In genomic region chr11:101164677-101165580, GRCm38 (mm10) we compare ENCODE assay signal across 9 mouse cellular contexts. TPM values are rescaled to one million over a fixed set of nuclear protein-coding genes. Genes with fewer than 3 reads are reported as not detected.
A peak's percentile ranks its signal among the peaks of the same experiment; 100 is the strongest.
DNase-seq lines count a peak whose midpoint lies in the region; ATAC-seq and TF ChIP-seq lines count a peak whose summit lies in the region.
"Had no signal": no experiment of that assay in that cellular context is flagged by ENCODE, and none has a peak within 500 bp of the region (broad histone marks: within the 10 kb centered on the region; RNA-seq: fewer than 3 reads in every experiment).

No protein-coding gene starts in this region.

- no peaks in the 10 kb centered on the region for H3K36me3 ChIP-seq in embryonic facial prominence, embryonic 11.5 days (replicated peaks; ENCODE audit: control insufficient read depth, insufficient read depth, low read depth, low read length)
- peaks cover 13% of the 10 kb centered on the region; the same call in 1 of the 2 replicates for H3K36me3 ChIP-seq in liver, embryonic 12.5 days
- peaks cover 35% of the 10 kb centered on the region for H3K36me3 ChIP-seq in intestine, embryonic 15.5 days

- DNase-seq in gastrocnemius, adult 2 months, result no peak
- no peak for DNase-seq in gastrocnemius, adult 18-20 months (ENCODE audit: low spot score)
- DNase-seq in CD4-positive helper T cell, adult 2 months (ENCODE audit: low read depth, low spot score), result peak; percentile 29
- peak; percentile 57 for DNase-seq in embryonic facial prominence, embryonic 11.5 days (ENCODE audit: low spot score)
- no peak for DNase-seq in ovary, postnatal 14 days (ENCODE audit: low spot score)
- DNase-seq: thymus, adult 2 months had no signal

- ATAC-seq in embryonic facial prominence, embryonic 11.5 days (replicated peaks; ENCODE audit: insufficient number of reproducible peaks, low FRiP score, low TSS enrichment, low read depth), result no peak
- peak; percentile 27; the same call in 1 of the 2 replicates for ATAC-seq in liver, embryonic 12.5 days
- ATAC-seq in intestine, embryonic 15.5 days, result no peak
- no peak for ATAC-seq in inflammation-experienced regulatory T-cells, adult 6 months

- H3K4me1 ChIP-seq in embryonic facial prominence, embryonic 11.5 days (ENCODE audit: control insufficient read depth, insufficient read depth, low read length), result peaks cover 11% of the 10 kb centered on the region
- peaks cover 44% of the 10 kb centered on the region for H3K4me1 ChIP-seq in liver, embryonic 12.5 days
- H3K4me1 ChIP-seq in intestine, embryonic 15.5 days (replicated peaks), result peaks cover 42% of the 10 kb centered on the region

- peak overlapping the region; percentile 86 for H3K27ac ChIP-seq in gastrocnemius, adult 2 months
- H3K27ac ChIP-seq in embryonic facial prominence, embryonic 11.5 days (replicated peaks; ENCODE audit: low read depth, low read length), result no peak overlapping the region
- H3K27ac ChIP-seq in liver, embryonic 12.5 days, result no peak overlapping the region
- no peak overlapping the region for H3K27ac ChIP-seq in intestine, embryonic 15.5 days

- no peaks in the 10 kb centered on the region for H3K9me3 ChIP-seq in embryonic facial prominence, embryonic 11.5 days (replicated peaks; ENCODE audit: control insufficient read depth, low read length)
- H3K9me3 ChIP-seq in liver, embryonic 12.5 days (replicated peaks), result no peaks in the 10 kb centered on the region
- H3K9me3 ChIP-seq in intestine, embryonic 15.5 days, result no peaks in the 10 kb centered on the region

- TF ChIP-seq CTCF in gastrocnemius, adult 2 months (IDR thresholded peaks at IDR 0.05), result no peak

- peaks cover 74% of the 10 kb centered on the region for H3K27me3 ChIP-seq in embryonic facial prominence, embryonic 11.5 days (ENCODE audit: control insufficient read depth, insufficient read depth, low read length)
- peaks cover 98% of the 10 kb centered on the region for H3K27me3 ChIP-seq in liver, embryonic 12.5 days (replicated peaks)
- peaks cover 13% of the 10 kb centered on the region for H3K27me3 ChIP-seq in intestine, embryonic 15.5 days (replicated peaks)

- intact Hi-C loops in gastrocnemius, adult 2 months (cut with DNase I), result no loop called here

- H3K4me3 ChIP-seq in gastrocnemius, adult 2 months, result no peak overlapping the region
- H3K4me3 ChIP-seq in embryonic facial prominence, embryonic 11.5 days (ENCODE audit: low read depth, low read length), result 0 out of 2 replicates have a peak overlapping the region, but pooled peaks have one; percentile 29
- no peak overlapping the region for H3K4me3 ChIP-seq in liver, embryonic 12.5 days
- no peak overlapping the region for H3K4me3 ChIP-seq in intestine, embryonic 15.5 days (replicated peaks)

- no peak overlapping the region for H3K9ac ChIP-seq in embryonic facial prominence, embryonic 11.5 days (replicated peaks; ENCODE audit: low read length)
- H3K9ac ChIP-seq in liver, embryonic 12.5 days, result no peak overlapping the region
- H3K9ac ChIP-seq in intestine, embryonic 15.5 days, result no peak overlapping the region

- 8% methylated on average over 35 of the region's 35 CpGs for WGBS in embryonic facial prominence, embryonic 11.5 days
- 19% methylated on average over 35 of the region's 35 CpGs for WGBS in liver, embryonic 12.5 days (ENCODE audit: insufficient replicate concordance)
- WGBS in intestine, embryonic 15.5 days, result 55% methylated on average over 35 of the region's 35 CpGs

- no peak overlapping the region for H3K4me2 ChIP-seq in embryonic facial prominence, embryonic 11.5 days (ENCODE audit: low read depth, low read length)
- H3K4me2 ChIP-seq in liver, embryonic 12.5 days, result peak overlapping the region; percentile 57
- no peak overlapping the region for H3K4me2 ChIP-seq in intestine, embryonic 15.5 days (replicated peaks)

RNA-seq across cellular contexts. Expression of gene Cntnap1, which starts 5.4 kb away (rescaled TPM):
- 1 to 10 TPM; 1.2 to 1.6 TPM for total RNA-seq in gastrocnemius, adult 2 months (2021)
- 1 to 10 TPM in 1 of 2 experiments, under 1 TPM in 1; 0.82 to 1.2 TPM for total RNA-seq in gastrocnemius, adult 18-20 months (2021)
- 0.28 and 0.39 TPM in 2 replicates for polyA plus RNA-seq in embryonic facial prominence, embryonic 11.5 days (2014; fragmentation: Nextera tagmentation; extraction: Ambion mirVana)
- polyA plus RNA-seq in liver, embryonic 12.5 days (2016; fragmentation: Nextera tagmentation; extraction: Ambion mirVana), result 0.17 and 0.26 TPM in 2 replicates
- 0.82 and 1.0 TPM in 2 replicates for polyA plus RNA-seq in intestine, embryonic 15.5 days (2015; fragmentation: Nextera tagmentation; extraction: Ambion mirVana)
- under 1 TPM in 2 of 3 experiments, not detected in 1; 0.09 to 0.15 TPM for polyA plus RNA-seq in inflammation-experienced regulatory T-cells, adult 6 months (2017; shearing (Covaris generic))

RNA-seq across cellular contexts. Expression of gene Plekhh3, which starts 6.2 kb away (rescaled TPM):
- total RNA-seq in gastrocnemius, adult 2 months (2021), result 10 to 100 TPM; 20.7 to 35.3 TPM
- total RNA-seq in gastrocnemius, adult 18-20 months (2021), result 10 to 100 TPM; 19.4 to 24.2 TPM
- 3.7 and 5.3 TPM in 2 replicates for polyA plus RNA-seq in embryonic facial prominence, embryonic 11.5 days (2014; fragmentation: Nextera tagmentation; extraction: Ambion mirVana)
- 2.7 and 2.8 TPM in 2 replicates for polyA plus RNA-seq in liver, embryonic 12.5 days (2016; fragmentation: Nextera tagmentation; extraction: Ambion mirVana)
- 11.1 and 12.7 TPM in 2 replicates for polyA plus RNA-seq in intestine, embryonic 15.5 days (2015; fragmentation: Nextera tagmentation; extraction: Ambion mirVana)
- not detected for polyA plus RNA-seq in inflammation-experienced regulatory T-cells, adult 6 months (2017; shearing (Covaris generic))

RNA-seq across cellular contexts. Expression of gene Tubg2, which starts 9.2 kb away (rescaled TPM):
- total RNA-seq in gastrocnemius, adult 2 months (2021), result 1 to 10 TPM; 2.4 to 3.6 TPM
- total RNA-seq in gastrocnemius, adult 18-20 months (2021), result 1 to 10 TPM; 2.7 to 3.3 TPM
- 7.8 and 8.0 TPM in 2 replicates for polyA plus RNA-seq in embryonic facial prominence, embryonic 11.5 days (2014; fragmentation: Nextera tagmentation; extraction: Ambion mirVana)
- 0.57 and 0.62 TPM in 2 replicates for polyA plus RNA-seq in liver, embryonic 12.5 days (2016; fragmentation: Nextera tagmentation; extraction: Ambion mirVana)
- polyA plus RNA-seq in intestine, embryonic 15.5 days (2015; fragmentation: Nextera tagmentation; extraction: Ambion mirVana), result 4.4 and 4.8 TPM in 2 replicates
- polyA plus RNA-seq in inflammation-experienced regulatory T-cells, adult 6 months (2017; shearing (Covaris generic)), result 1 to 10 TPM; 1.2 to 1.8 (median 1.5) TPM

RNA-seq across cellular contexts. Expression of gene Ccr10, which starts 10.3 kb away (rescaled TPM):
- total RNA-seq in gastrocnemius, adult 2 months (2021), result not detected
- not detected for total RNA-seq in gastrocnemius, adult 18-20 months (2021)
- 0.20 TPM in 1 of 2 replicates, not detected in the other for polyA plus RNA-seq in embryonic facial prominence, embryonic 11.5 days (2014; fragmentation: Nextera tagmentation; extraction: Ambion mirVana)
- 0.07 TPM in 1 of 2 replicates, not detected in the other for polyA plus RNA-seq in liver, embryonic 12.5 days (2016; fragmentation: Nextera tagmentation; extraction: Ambion mirVana)
- 0.25 and 0.36 TPM in 2 replicates for polyA plus RNA-seq in intestine, embryonic 15.5 days (2015; fragmentation: Nextera tagmentation; extraction: Ambion mirVana)
- under 1 TPM in 2 of 3 experiments, not detected in 1; 0.33 to 0.55 TPM for polyA plus RNA-seq in inflammation-experienced regulatory T-cells, adult 6 months (2017; shearing (Covaris generic))

RNA-seq across cellular contexts. Expression of gene Tubg1, which starts 45.2 kb away (rescaled TPM):
- 10 to 100 TPM; 22.0 to 30.2 TPM for total RNA-seq in gastrocnemius, adult 2 months (2021)
- total RNA-seq in gastrocnemius, adult 18-20 months (2021), result 10 to 100 TPM; 24.7 to 26.2 TPM
- polyA plus RNA-seq in embryonic facial prominence, embryonic 11.5 days (2014; fragmentation: Nextera tagmentation; extraction: Ambion mirVana), result 91.6 and 98.4 TPM in 2 replicates
- polyA plus RNA-seq in liver, embryonic 12.5 days (2016; fragmentation: Nextera tagmentation; extraction: Ambion mirVana), result 55.2 and 59.6 TPM in 2 replicates
- polyA plus RNA-seq in intestine, embryonic 15.5 days (2015; fragmentation: Nextera tagmentation; extraction: Ambion mirVana), result 58.7 and 59.2 TPM in 2 replicates
- 10 to 100 TPM; 24.7 to 32.4 (median 24.7) TPM for polyA plus RNA-seq in inflammation-experienced regulatory T-cells, adult 6 months (2017; shearing (Covaris generic))

Comparison
In these comparisons a context has a peak if more than half of its experiments do, and no peak if none do; other contexts are left out.
1. DNase-seq: peak in CD4-positive helper T cell, adult 2 months (single experiment) and embryonic facial prominence, embryonic 11.5 days (single experiment); none in gastrocnemius, adult 2 months (single experiment), gastrocnemius, adult 18-20 months (single experiment) and ovary, postnatal 14 days (single experiment).